Mouse (Mus musculus) forebrain, embryonic 14.5 days (tissue): ENCODE results near the gene Man1a. TPM values are rescaled to one million over a fixed set of nuclear protein-coding genes. Genes with fewer than 3 reads are reported as not detected.

Experiments
- ATAC-seq: fragments of 200-750 bp; cut with Nextera tagmentation; 2 replicates; pipeline ENCODE4 v1.8.0; 2017; ENCODE audit warnings: mild to moderate bottlenecking, moderate library complexity
- DNase-seq: peaks from one replicate; pipeline ENCODE4 v3.0.0-alpha.2; 2015; ENCODE audit warnings: low spot score
- H3K27ac ChIP-seq: fragments of 300-500 bp; sonication (generic); 2 replicates; pipeline ENCODE4 v1.5.1; 2014; ENCODE audit warnings: low read depth, mild to moderate bottlenecking, control low read depth, low read length, moderate library complexity
- H3K27me3 ChIP-seq: fragments of 300-500 bp; sonication (generic); replicated peaks from 2 replicates; pipeline ENCODE4 v1.6.1; 2014; ENCODE audit warnings: low read length, control low read depth, mixed read lengths; ENCODE audit not compliant: control insufficient read depth, insufficient read depth
- H3K36me3 ChIP-seq: fragments of 300-500 bp; sonication (generic); 2 replicates; pipeline ENCODE4 v1.6.1; 2014; ENCODE audit warnings: low read length, control low read depth; ENCODE audit not compliant: control insufficient read depth, insufficient read depth
- H3K4me1 ChIP-seq: fragments of 300-500 bp; sonication (generic); 2 replicates; pipeline ENCODE4 v1.6.1; 2014; ENCODE audit warnings: antibody characterized with exemption, low read length, control low read depth; ENCODE audit not compliant: control insufficient read depth, insufficient read depth
- H3K4me2 ChIP-seq: fragments of 300-500 bp; sonication (generic); 2 replicates; pipeline ENCODE4 v1.6.1; 2014; ENCODE audit warnings: mild to moderate bottlenecking, control low read depth, low read length
- H3K4me3 ChIP-seq: fragments of 300-500 bp; sonication (generic); 2 replicates; pipeline ENCODE4 v1.5.1; 2014; ENCODE audit warnings: low read depth, low read length, control low read depth
- H3K9ac ChIP-seq: fragments of 300-500 bp; sonication (generic); 2 replicates; pipeline ENCODE4 v1.6.1; 2014; ENCODE audit warnings: mild to moderate bottlenecking, low read length, control low read depth, moderate library complexity
- H3K9me3 ChIP-seq: fragments of 300-500 bp; sonication (generic); replicated peaks from 2 replicates; pipeline ENCODE4 v1.6.1; 2016; ENCODE audit warnings: low read length, control low read depth, mixed read lengths; ENCODE audit not compliant: control insufficient read depth
- WGBS: fragments of 180-500 bp; shearing (Covaris S2); extraction: QIAGEN DNeasy Blood & Tissue Kit; methylation state at CpG from one replicate; pipeline ENCODE4 v1.1.7; 2014; 5-methylcytosine and 5-hydroxymethylcytosine counted together
- polyA plus RNA-seq: library from polyadenylated mRNA; unstranded; fragments of >200 nt; fragmentation: Nextera tagmentation; extraction: Ambion mirVana; gene quantifications from 2 replicates; pipeline ENCODE4 v1.2.1, GENCODE M21; 2014

Gene Man1a
- polyA plus RNA-seq, 1 experiment from 2014 or later, result 2.0 TPM

- DNase-seq, result no peak
- H3K4me1 ChIP-seq, result no peaks in the 10 kb centered on the region
- no peak overlapping the region for H3K27ac ChIP-seq
- H3K9ac ChIP-seq, result no peak overlapping the region
- H3K36me3 ChIP-seq, result no peaks in the 10 kb centered on the region
- ATAC-seq, result no peak
- H3K9me3 ChIP-seq, result no peaks in the 10 kb centered on the region
- H3K27me3 ChIP-seq, result no peaks in the 10 kb centered on the region
- 88% methylated on average over 3 of the region's 3 CpGs for WGBS
- H3K4me2 ChIP-seq, result no peak overlapping the region
- no peak overlapping the region for H3K4me3 ChIP-seq
Observed at GRCm38 (mm10) chr10:54058657-54059056, 17.8 kb downstream of the Man1a start.

- WGBS, result 81% methylated on average over 4 of the region's 4 CpGs
- no peak overlapping the region for H3K9ac ChIP-seq
- no peak overlapping the region for H3K4me3 ChIP-seq
- H3K4me2 ChIP-seq, result no peak overlapping the region
- no peak for DNase-seq
- no peaks in the 10 kb centered on the region for H3K9me3 ChIP-seq
- ATAC-seq, result no peak
- H3K27me3 ChIP-seq, result no peaks in the 10 kb centered on the region
- H3K4me1 ChIP-seq, result no peaks in the 10 kb centered on the region
- no peak overlapping the region for H3K27ac ChIP-seq
- no peaks in the 10 kb centered on the region for H3K36me3 ChIP-seq
Observed at GRCm38 (mm10) chr10:54054188-54054587, 22.2 kb downstream of the Man1a start.

GRCm38 (mm10) chr10:54047885-54048284, 28.5 kb downstream of the Man1a start:
- no peak overlapping the region for H3K4me2 ChIP-seq
- 93% methylated on average over 4 of the region's 4 CpGs for WGBS
- H3K36me3 ChIP-seq, result no peaks in the 10 kb centered on the region
- H3K4me3 ChIP-seq, result no peak overlapping the region
- ATAC-seq, result no peak
- DNase-seq, result no peak
- no peaks in the 10 kb centered on the region for H3K27me3 ChIP-seq
- H3K27ac ChIP-seq, result no peak overlapping the region
- no peaks in the 10 kb centered on the region for H3K9me3 ChIP-seq
- H3K9ac ChIP-seq, result no peak overlapping the region
- H3K4me1 ChIP-seq, result no peaks in the 10 kb centered on the region

- Histone ChIP-seq H3K9me3 (no peaks in the 10 kb centered on the region), H3K27ac (no peak overlapping the region), H3K4me1 (no peaks in the 10 kb centered on the region), H3K36me3 (no peaks in the 10 kb centered on the region), H3K4me2 (no peak overlapping the region), H3K27me3 (no peaks in the 10 kb centered on the region), H3K4me3 (no peak overlapping the region), H3K9ac (no peak overlapping the region)
- no peak for DNase-seq
- no peak for ATAC-seq
- WGBS, result 92% methylated on average over 3 of the region's 3 CpGs
Observed at GRCm38 (mm10) chr10:54043358-54043757, 33.1 kb downstream of the Man1a start.

- Histone ChIP-seq H3K9me3 (no peaks in the 10 kb centered on the region), H3K27me3 (no peaks in the 10 kb centered on the region), H3K9ac (no peak overlapping the region), H3K36me3 (no peaks in the 10 kb centered on the region), H3K4me1 (no peaks in the 10 kb centered on the region), H3K4me2 (no peak overlapping the region), H3K4me3 (no peak overlapping the region), H3K27ac (no peak overlapping the region)
- ATAC-seq (no peak), DNase-seq (no peak)
- WGBS, result 86% methylated on average over 7 of the region's 7 CpGs
Observed at GRCm38 (mm10) chr10:54042212-54042840, 34.1 kb downstream of the Man1a start.

- Histone ChIP-seq H3K27ac (no peak overlapping the region), H3K36me3 (no peaks in the 10 kb centered on the region), H3K4me1 (no peaks in the 10 kb centered on the region), H3K9ac (no peak overlapping the region), H3K9me3 (no peaks in the 10 kb centered on the region), H3K27me3 (no peaks in the 10 kb centered on the region), H3K4me3 (no peak overlapping the region), H3K4me2 (no peak overlapping the region)
- ATAC-seq (no peak), DNase-seq (no peak)
- 89% methylated on average over 11 of the region's 11 CpGs for WGBS
Observed at GRCm38 (mm10) chr10:54040261-54041165, 35.9 kb downstream of the Man1a start.

GRCm38 (mm10) chr10:54039754-54040153, 36.7 kb downstream of the Man1a start:
- ATAC-seq (no peak), DNase-seq (no peak)
- Histone ChIP-seq H3K9me3 (no peaks in the 10 kb centered on the region), H3K4me1 (no peaks in the 10 kb centered on the region), H3K4me3 (no peak overlapping the region), H3K27ac (no peak overlapping the region), H3K36me3 (no peaks in the 10 kb centered on the region), H3K4me2 (no peak overlapping the region), H3K9ac (no peak overlapping the region), H3K27me3 (no peaks in the 10 kb centered on the region)
- 90% methylated on average over 4 of the region's 4 CpGs for WGBS

GRCm38 (mm10) chr10:54038734-54039133, 37.7 kb downstream of the Man1a start:
- Histone ChIP-seq H3K4me1 (no peaks in the 10 kb centered on the region), H3K4me3 (no peak overlapping the region), H3K4me2 (no peak overlapping the region), H3K9me3 (no peaks in the 10 kb centered on the region), H3K36me3 (no peaks in the 10 kb centered on the region), H3K27me3 (no peaks in the 10 kb centered on the region), H3K9ac (no peak overlapping the region), H3K27ac (no peak overlapping the region)
- ATAC-seq (no peak), DNase-seq (no peak)
- WGBS, result 87% methylated on average over 10 of the region's 10 CpGs

GRCm38 (mm10) chr10:54038180-54038579, 38.2 kb downstream of the Man1a start:
- ATAC-seq, result no peak
- H3K27me3 ChIP-seq, result no peaks in the 10 kb centered on the region
- H3K27ac ChIP-seq, result no peak overlapping the region
- no peak overlapping the region for H3K9ac ChIP-seq
- H3K4me3 ChIP-seq, result no peak overlapping the region
- 93% methylated on average over 5 of the region's 5 CpGs for WGBS
- no peak overlapping the region for H3K4me2 ChIP-seq
- no peak for DNase-seq
- no peaks in the 10 kb centered on the region for H3K4me1 ChIP-seq
- no peaks in the 10 kb centered on the region for H3K9me3 ChIP-seq
- H3K36me3 ChIP-seq, result no peaks in the 10 kb centered on the region
